Mouse (Mus musculus) small intestine, adult 2 months (tissue): ENCODE measurements around the gene Dysf. TPM values are rescaled to one million over a fixed set of nuclear protein-coding genes. Genes with fewer than 3 reads are reported as not detected.

Source experiments
- H3K27ac ChIP-seq: fragments of 200-500 bp; 2 replicates; pipeline ENCODE4 v1.5.1; 2012; ENCODE audit warnings: low read depth, low read length, control low read depth, inconsistent platforms; ENCODE audit not compliant: insufficient read depth
- H3K27me3 ChIP-seq: fragments of 200-500 bp; 2 replicates; pipeline ENCODE4 v1.6.1; 2012; ENCODE audit warnings: mild to moderate bottlenecking, moderate library complexity, low read length, inconsistent platforms; ENCODE audit not compliant: control insufficient read depth, insufficient read depth
- H3K36me3 ChIP-seq: fragments of 200-500 bp; 2 replicates; pipeline ENCODE4 v1.6.1; 2012; ENCODE audit warnings: mild to moderate bottlenecking, low read length, control low read depth, inconsistent platforms; ENCODE audit not compliant: control insufficient read depth, insufficient read depth
- H3K4me1 ChIP-seq: fragments of 200-500 bp; 2 replicates; pipeline ENCODE4 v1.6.1; 2012; ENCODE audit warnings: low read length, inconsistent platforms, mixed read lengths; ENCODE audit not compliant: control insufficient read depth, insufficient read depth, insufficient read length
- H3K4me3 ChIP-seq: fragments of 200-500 bp; 2 replicates; pipeline ENCODE4 v1.5.1; 2012; ENCODE audit warnings: low read depth, mild to moderate bottlenecking, control low read depth, inconsistent platforms, low read length, moderate library complexity
- CTCF ChIP-seq: fragments of 200-500 bp; IDR thresholded peaks from 2 replicates; pipeline ENCODE4 v1.5.1; 2012; ENCODE audit warnings: low read depth, mild to moderate bottlenecking, control low read depth, inconsistent platforms, low read length, moderate library complexity, mixed read lengths; ENCODE audit not compliant: insufficient replicate concordance, insufficient read length; ENCODE audit errors: extremely low read depth
- POLR2A ChIP-seq: fragments of 200-500 bp; IDR thresholded peaks from 2 replicates; pipeline ENCODE4 v1.6.1; 2012; ENCODE audit warnings: low read depth, mild to moderate bottlenecking, control low read depth, inconsistent platforms, low read length, moderate library complexity
- WGBS: fragments of 180-500 bp; shearing (Covaris S2); methylation state at CpG from one replicate; pipeline ENCODE4 v1.1.7; 2018; 5-methylcytosine and 5-hydroxymethylcytosine counted together
- polyA plus RNA-seq: library from polyadenylated mRNA; depleted of rRNA; stranded (reverse); fragments of >200 nt; gene quantifications from 2 replicates; pipeline ENCODE4 v1.2.3, GENCODE M21; 2012

Gene Dysf
- polyA plus RNA-seq, 1 experiment: 7.9 TPM

- H3K36me3 ChIP-seq: no peaks in the 10 kb centered on the region
- no peaks in the 10 kb centered on the region for H3K4me1 ChIP-seq
- TF ChIP-seq POLR2A (no peak), CTCF (no peak)
- no peaks in the 10 kb centered on the region for H3K27me3 ChIP-seq
- 86% methylated on average over 9 of the region's 9 CpGs for WGBS
- no peak overlapping the region for H3K27ac ChIP-seq
- no peak overlapping the region for H3K4me3 ChIP-seq
Measured at GRCm38 (mm10) chr6:84094536-84094935, 86.1 kb downstream of the Dysf start.

GRCm38 (mm10) chr6:84094998-84095397, 86.6 kb downstream of the Dysf start:
- 29% methylated on average over 7 of the region's 7 CpGs for WGBS
- Histone ChIP-seq H3K27ac (no peak overlapping the region), H3K4me1 (no peaks in the 10 kb centered on the region), H3K4me3 (no peak overlapping the region), H3K36me3 (no peaks in the 10 kb centered on the region), H3K27me3 (no peaks in the 10 kb centered on the region)
- TF ChIP-seq CTCF (peak; percentile 80; the same call in 1 of the 2 replicates), POLR2A (no peak)

GRCm38 (mm10) chr6:84095882-84096281, 87.5 kb downstream of the Dysf start:
- Histone ChIP-seq H3K27ac (no peak overlapping the region), H3K4me1 (no peaks in the 10 kb centered on the region), H3K4me3 (no peak overlapping the region), H3K36me3 (no peaks in the 10 kb centered on the region), H3K27me3 (no peaks in the 10 kb centered on the region)
- 16% methylated on average over 7 of the region's 7 CpGs for WGBS
- TF ChIP-seq POLR2A: no peak
- peak; percentile 71; the same call in 1 of the 2 replicates for TF ChIP-seq CTCF

GRCm38 (mm10) chr6:84102002-84102401, 93.6 kb downstream of the Dysf start:
- WGBS: 14% methylated on average over 15 of the region's 15 CpGs
- Histone ChIP-seq H3K4me3 (no peak overlapping the region), H3K4me1 (no peaks in the 10 kb centered on the region), H3K27ac (no peak overlapping the region), H3K36me3 (no peaks in the 10 kb centered on the region), H3K27me3 (peaks cover 13% of the 10 kb centered on the region)
- TF ChIP-seq POLR2A: no peak
- TF ChIP-seq CTCF: no peak

GRCm38 (mm10) chr6:84105148-84106022, 97.0 kb downstream of the Dysf start:
- Histone ChIP-seq H3K27ac (no peak overlapping the region), H3K27me3 (peaks cover 13% of the 10 kb centered on the region), H3K36me3 (no peaks in the 10 kb centered on the region), H3K4me1 (no peaks in the 10 kb centered on the region), H3K4me3 (no peak overlapping the region; the same call in 1 of the 2 replicates)
- 3% methylated on average over 40 of the region's 40 CpGs for WGBS
- TF ChIP-seq CTCF (no peak), POLR2A (no peak)

GRCm38 (mm10) chr6:84106082-84106481, 97.7 kb downstream of the Dysf start:
- Histone ChIP-seq H3K4me3 (no peak overlapping the region), H3K4me1 (no peaks in the 10 kb centered on the region), H3K36me3 (no peaks in the 10 kb centered on the region), H3K27me3 (peaks cover 13% of the 10 kb centered on the region), H3K27ac (no peak overlapping the region)
- TF ChIP-seq CTCF: no peak
- no peak for TF ChIP-seq POLR2A
- 33% methylated on average over 12 of the region's 12 CpGs for WGBS

GRCm38 (mm10) chr6:84110377-84110776, 102.0 kb downstream of the Dysf start:
- no peaks in the 10 kb centered on the region for H3K36me3 ChIP-seq
- no peak overlapping the region for H3K27ac ChIP-seq
- H3K4me1 ChIP-seq: no peaks in the 10 kb centered on the region
- WGBS: 53% methylated on average over 6 of the region's 6 CpGs
- H3K27me3 ChIP-seq: peaks cover 7% of the 10 kb centered on the region
- TF ChIP-seq POLR2A (no peak), CTCF (no peak)
- no peak overlapping the region for H3K4me3 ChIP-seq
